Mouse (Mus musculus): ENCODE data around the gene Naaladl1. TPM values are rescaled to one million over a fixed set of nuclear protein-coding genes. Genes with fewer than 3 reads are reported as not detected.

Naaladl1 gene
- polyA plus RNA-seq (2015; fragmentation: Illumina TruSeq; extraction: RNeasy Lipid Tissue Mini Kit (QIAGEN cat#74804); ENCODE audit: low read depth, low replicate concordance), result not detected

DNA sequence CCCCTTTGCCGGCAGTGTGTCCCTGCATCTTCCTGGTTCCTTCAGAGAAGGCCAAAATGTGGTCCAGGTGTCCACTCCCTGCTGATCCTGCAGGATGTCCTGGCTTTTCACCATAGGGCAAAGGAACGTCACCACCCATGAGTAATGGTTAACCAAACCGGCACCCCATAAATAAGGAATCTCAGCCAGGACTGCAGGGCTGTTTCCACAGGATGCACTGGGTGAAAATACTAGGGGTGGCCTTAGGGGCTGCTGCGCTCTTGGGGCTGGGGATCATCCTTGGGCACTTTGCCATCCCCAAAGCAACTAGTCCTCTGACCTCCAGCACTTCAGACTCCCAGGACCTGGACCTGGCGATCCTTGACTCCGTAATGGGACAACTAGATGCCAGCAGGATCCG is at the start of gene Naaladl1:
Gene Naaladl1 (plus strand): TSS at position 197 of the 400 bp plus-strand sequence.

DNA sequence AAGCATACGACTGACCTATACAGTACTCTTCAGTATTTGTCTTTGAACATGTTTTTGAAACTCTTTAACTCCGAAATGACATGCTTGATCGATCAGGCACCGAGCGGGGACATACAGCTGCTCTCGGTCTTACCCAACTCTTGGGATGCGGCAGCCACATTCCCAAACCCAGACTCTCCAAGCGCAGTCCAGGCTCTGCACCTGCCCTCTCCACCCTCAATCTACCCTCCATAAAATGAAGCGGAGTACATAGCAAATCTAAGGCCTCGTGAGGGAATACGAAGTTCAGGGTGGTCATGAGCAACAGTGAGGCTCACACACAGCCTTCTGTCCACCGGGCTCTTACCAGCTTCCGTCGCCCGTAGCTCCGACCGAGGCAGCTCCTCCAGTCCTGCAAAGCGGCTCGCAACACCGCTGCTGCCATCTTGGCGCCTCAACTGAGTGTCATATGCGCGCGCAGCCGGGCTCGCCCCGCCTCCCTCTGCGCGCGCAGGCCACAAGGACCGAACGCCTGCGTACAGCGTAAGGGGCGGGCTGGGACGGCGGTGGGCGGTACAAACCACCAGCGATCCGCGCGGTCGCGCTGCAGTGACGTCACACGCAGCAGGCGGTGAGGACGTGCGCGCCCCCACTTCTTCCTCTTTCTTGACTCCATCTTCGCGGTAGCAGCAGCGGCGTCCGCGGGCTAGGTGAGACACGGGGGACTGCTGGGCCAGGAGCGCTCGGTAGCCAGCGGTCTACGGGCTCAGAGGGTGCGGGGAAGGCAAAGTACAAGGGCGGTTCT is 48.1 kb upstream of the Naaladl1 start, which contains the start of the genes Mrpl49 and Fau:
Gene Mrpl49 (minus strand): TSS at position 473 of the 784 bp plus-strand sequence.
Gene Fau (plus strand): TSS at position 532 of the 784 bp plus-strand sequence.

DNA sequence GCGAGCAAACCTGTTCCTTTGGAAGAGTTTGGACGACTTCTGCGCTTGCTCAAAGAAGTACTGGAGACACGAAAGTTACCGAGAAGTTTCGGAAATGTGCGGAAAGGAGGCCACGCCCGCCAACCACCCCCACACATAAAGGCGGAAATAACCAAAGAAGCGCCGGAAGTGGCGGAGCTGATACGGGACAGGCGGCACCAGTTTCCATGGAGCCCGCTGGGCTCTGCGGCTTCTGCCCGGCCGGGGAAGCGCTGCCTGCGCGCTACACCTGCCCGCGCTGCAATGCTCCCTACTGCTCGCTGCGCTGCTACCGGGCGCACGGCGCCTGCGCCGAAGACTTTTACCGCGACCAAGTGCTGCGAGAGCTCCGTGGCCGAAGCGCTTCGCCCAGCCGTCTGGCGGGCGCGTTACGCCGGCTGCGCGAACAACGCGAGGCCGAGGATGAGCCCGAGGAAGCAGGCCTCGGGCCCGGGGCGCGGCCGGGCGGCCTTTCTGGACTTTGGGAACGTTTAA is 44.5 kb upstream of the Naaladl1 start, which contains the start of gene Znhit2:
Gene Znhit2 (plus strand): TSS at position 172 of the 513 bp plus-strand sequence.

DNA sequence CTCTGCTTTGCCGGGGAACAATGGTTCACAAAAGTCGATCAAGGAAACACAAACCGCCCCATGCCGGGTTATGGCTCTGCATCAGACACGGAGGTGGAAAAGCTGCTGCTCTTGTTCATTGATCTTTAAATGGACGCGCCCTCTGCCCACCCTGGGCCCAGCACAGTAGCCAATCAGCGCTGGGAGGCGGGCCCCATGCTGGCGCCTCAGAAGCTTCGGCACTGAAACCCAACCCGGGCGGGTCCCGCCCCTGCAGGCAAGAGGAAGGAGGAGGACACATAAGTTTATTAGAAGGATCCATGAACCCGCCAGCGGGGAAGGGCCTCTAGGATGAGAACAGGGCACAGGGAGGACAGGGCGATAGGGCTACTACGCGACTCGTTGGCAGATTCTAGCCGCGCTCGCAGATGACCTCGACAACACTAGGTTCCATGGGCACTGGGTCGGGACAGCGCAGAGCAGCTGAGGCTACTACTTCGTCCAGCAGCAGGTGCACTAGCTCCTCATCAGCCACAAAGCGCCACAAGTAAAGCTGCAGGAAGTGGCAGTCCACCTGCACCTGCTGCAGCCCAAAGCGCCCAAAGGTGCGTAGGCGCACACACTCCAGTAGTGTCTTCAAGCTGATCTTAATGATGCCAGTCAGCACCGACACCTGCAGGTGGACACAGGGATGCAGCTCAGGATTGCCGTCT is 37.7 kb upstream of the Naaladl1 start, which contains the start of gene Tm7sf2:
Gene Tm7sf2 (minus strand): TSS at position 650 of the 692 bp plus-strand sequence.

DNA sequence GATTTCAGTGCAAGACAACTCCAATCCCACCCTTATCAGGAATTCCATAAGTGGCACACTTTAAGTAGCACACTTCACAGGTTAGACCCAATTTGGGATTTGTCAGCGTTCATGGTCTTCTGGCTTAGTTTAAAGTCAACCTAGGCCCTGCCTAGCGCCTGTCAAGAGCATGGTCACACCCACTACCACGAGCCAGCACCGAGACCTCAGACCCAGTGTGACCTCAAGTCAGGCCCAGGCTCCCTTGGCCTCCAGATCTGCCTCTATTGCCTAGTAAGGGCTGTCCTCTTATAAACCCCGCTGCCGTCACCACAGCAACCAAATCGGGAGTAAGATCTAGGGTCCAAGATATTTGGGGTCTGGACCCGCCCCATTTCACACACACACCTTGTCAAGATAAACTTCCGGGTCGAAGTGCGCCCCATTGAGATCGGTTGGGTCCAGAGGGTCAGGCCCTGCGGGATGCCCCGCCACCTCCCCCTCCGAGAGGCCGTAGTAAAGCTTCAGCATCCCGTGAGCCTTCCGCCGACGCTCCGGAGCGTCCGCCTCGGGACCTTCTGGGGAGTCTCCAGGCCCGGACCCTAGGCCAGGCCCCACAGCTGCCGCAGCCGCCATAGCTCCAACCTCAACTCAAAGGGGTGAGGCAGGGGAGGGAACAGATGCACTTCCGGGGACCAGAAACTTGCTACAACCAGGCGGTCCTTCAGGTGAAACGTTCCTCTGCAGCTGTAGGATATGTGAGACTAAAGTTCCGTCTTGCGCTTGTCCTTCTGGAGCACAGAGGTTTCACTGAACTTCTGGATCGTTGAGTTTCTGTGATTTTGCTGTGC is 28.8 kb upstream of the Naaladl1 start, which contains the start of gene Vps51:
Gene Vps51 (minus strand): TSS at position 668 of the 830 bp plus-strand sequence.

DNA sequence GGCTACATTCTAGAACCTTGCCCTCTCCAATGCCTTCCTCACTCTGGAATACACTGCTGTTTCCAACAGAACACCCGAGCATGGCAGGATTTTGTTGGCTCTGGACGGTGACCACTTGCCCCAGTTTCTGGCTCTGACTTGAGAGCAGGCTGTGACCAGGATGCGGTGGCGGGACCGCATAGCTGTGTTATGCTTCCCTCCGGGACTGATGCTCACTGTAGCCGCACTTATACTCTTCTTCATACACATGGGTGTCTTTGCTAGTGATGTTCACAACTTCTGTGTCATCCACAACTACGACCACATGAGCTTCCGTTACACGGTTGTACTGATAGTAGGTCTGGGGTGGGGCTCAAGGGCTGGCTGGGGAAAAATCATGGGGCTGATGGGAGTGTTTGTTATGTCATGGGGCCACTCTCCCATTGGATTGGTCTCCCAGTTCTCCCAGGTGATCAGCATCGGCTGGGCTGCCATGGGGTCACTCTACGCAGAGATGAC is 25.6 kb upstream of the Naaladl1 start, which contains the start of gene Tmem262:
Gene Tmem262 (plus strand): TSS at position 51 of the 498 bp plus-strand sequence.

DNA sequence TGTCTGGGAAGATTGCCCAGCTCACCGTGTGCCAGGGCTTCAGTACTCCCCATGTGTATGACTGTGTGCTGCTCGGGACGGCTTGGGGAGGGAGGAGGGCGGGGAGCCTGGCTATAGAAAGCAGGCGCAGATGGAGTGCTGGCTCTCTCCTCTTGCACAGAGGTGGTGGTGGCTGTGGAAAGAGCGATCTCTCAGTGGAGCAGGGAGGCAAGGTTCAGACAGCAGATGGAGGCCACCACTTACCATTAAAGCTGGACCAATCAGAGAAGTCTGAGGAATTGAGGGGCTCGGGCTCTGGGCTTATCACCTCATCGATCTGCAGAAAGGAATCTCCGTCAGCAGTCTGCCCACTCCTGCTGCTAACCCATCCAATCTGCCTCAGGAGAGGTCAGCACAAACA is 23.4 kb upstream of the Naaladl1 start, which contains the start of gene Gm28374:
Gene Gm28374 (minus strand): TSS at position 101 of the 400 bp plus-strand sequence.

DNA sequence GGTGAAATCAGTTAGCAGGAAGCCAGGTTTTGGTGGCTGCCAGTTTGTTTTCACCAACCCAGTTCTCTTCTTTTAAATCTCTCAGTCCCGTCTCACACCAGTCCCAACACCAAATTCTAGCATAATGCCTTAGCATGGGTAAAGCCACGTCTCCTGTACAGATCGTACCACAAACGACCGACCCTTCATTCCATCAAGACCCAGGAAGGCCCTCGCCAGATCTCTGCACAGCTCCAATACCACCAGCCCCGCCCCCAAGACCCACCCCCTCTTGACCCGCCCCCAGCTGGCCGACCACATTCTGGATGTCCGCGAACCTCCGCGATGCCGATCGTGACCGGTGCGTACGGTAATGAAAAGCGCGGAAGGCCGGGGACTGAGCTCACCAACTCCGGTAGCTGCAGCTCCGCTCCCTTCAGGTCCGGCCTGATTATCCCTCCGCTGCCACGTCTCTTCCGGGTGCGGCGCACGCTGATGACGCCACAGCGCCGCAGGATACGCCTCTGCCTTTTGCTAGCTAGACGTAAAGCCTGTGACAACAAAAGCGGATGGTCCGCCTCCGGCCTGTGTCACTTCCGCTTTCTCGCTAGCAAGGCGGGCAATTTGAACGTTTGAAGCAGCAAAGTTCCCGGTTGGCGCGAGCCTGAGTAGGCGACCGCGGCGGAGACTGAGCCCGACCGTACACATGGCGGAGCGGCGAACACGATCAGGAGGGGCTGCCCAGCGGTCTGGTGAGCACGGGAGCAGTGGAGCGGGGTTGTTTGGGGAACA is 20.9 kb upstream of the Naaladl1 start, which contains the start of the genes Zfpl1 and Cdca5:
Gene Zfpl1 (minus strand): TSS at position 479 of the 771 bp plus-strand sequence.
Gene Cdca5 (plus strand): TSS at position 506 of the 771 bp plus-strand sequence.

DNA sequence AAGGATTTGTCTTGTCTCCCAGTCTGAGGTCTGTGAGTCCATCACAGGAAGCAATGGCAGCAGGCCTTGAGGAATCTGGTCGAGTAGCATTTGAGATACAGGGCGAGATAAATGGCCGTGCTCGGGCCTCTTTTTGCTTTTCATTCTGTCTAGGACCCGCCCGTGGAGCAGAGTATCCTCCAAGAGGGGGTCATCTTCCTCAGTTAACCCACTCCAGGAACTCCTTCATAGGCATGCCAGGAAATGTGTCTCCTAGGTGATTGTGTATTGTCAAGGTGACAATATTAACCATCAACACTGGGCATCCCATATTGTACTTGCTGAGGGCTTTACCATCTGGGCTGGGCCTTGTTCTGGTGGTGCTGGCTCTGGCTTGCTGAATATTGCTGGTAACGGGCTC is 11.5 kb upstream of the Naaladl1 start, which contains the start of gene AC131692.1:
Gene AC131692.1 (plus strand): TSS at position 301 of the 400 bp plus-strand sequence.

DNA sequence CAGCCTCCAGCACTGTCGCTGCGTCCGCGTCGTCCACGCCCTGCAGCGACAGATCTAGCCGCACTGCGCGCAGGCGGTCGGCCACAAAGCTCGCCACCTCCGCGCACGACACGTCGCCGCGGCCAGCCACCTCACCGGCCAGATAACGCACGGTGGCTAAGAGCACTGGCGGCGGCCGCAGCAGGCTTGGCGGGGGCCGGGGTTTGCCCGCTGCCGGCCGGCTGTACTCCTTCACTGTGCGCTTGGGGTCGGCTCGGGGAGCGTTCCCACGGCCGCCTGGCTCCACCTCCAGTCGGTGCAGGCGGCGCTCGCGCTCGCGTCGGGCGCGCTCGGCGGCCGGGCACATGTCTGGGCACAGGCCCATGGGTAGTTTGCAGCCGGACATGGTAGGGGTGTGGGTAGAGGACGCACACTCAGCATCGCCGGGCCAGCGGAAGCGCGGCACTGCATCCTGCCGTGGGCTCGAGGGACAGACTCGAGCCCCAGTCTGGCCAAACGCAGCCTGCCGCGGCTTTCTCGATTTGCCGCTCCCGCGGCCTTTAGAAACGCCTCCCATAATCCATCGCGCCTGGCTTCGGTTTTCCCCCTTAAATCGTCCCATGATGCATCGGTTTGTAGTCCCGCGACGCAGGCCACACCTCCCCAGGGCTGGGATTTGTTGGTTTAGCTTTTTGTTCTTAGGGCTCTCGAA is 12.5 kb downstream of the Naaladl1 start, which contains the start of gene Sac3d1:
Gene Sac3d1 (minus strand): TSS at position 665 of the 691 bp plus-strand sequence.

DNA sequence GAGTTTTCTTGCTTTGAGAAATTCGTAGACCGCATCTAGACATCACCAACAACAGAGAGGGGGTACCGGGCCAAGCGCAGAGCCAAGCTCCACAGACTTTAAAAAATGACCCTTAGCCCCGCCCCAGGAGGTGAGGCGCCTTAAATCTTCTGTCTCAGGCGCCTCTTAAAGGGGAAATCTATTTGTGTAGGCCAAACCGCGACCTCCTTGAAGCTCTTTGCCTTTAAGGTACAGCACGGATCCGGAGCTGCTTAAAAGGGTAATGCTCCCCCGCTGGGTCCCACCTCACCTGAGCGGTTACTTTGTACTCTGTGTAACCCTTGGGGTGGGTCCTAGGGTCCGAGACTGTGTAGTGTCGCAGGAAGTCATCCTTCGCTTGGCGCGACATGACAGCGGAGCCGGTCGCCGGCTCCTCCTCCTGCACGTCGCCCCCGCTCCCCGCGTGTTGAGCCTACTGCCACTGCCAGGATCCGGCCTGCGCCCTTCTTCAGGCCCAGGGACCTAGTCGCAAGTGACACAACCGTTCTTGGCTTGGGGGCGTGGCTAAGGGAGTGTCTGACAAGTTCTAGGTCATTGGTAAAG is 22.3 kb downstream of the Naaladl1 start, which contains the start of gene Snx15:
Gene Snx15 (minus strand): TSS at position 545 of the 582 bp plus-strand sequence.

DNA sequence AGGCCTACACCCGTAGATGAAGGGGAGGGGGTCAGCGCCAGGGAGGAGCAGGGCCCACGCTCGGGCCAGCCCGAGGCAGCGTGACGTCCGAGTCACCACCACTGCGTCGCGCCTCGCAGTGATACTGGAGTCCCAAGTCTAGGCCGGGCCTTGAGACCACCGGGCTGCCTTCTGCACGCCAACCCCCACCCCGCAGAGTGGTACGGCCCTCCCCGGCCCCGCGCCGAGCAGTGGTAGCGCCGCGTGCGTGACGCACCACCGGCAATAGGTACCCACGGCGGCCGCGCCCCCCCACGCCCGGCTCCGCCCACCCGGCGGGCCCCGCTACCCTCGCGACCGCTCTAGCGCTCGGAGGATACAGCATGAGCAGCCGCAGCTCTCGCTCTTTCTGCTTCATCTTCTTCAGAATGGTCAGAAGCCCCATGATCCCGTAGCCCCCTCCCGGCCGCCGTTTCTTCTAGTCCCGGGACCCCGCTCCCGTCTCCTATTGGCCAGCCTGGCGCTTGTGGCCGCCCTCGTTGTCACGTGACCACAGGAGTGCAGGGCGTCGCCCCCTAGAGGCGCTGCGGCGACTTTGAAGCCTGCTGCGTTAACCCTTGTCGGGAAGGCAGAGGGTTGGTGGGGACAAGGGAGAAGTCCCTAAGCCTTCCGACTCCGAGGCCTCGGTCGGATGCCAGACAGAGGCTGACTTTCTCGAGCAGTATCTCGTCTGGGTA is 35.3 kb downstream of the Naaladl1 start, which contains the start of gene Batf2:
Gene Batf2 (plus strand): TSS at position 306 of the 716 bp plus-strand sequence.

DNA sequence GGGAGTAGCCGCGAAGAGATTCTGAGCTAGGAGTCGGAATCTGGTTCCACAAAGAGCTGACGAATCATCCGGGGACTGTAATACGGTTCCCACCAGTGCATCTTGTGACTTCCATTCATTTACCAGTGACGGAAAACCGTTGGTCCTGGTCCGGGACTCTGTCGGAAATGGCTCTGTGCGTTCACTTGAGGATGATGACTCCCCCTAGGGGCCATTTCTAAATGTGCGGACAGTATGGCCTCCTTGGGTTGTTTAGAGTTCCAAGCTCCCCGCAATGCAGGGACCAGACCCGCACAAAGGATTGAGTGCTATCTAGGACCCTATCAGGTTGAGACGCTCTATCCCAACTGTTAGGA is 35.8 kb downstream of the Naaladl1 start, which contains the start of gene Arl2:
Gene Arl2 (minus strand): TSS at position 155 of the 356 bp plus-strand sequence.

Other genes starting within 250 kb of the Naaladl1 start
- 14.4 TPM for gene Frmd8, start 230.5 kb upstream of the Naaladl1 start, polyA plus RNA-seq (2015; fragmentation: Illumina TruSeq; extraction: RNeasy Lipid Tissue Mini Kit (QIAGEN cat#74804); ENCODE audit: low read depth, low replicate concordance)
- gene Slc25a45, start 228.0 kb upstream of the Naaladl1 start, polyA plus RNA-seq (2015; fragmentation: Illumina TruSeq; extraction: RNeasy Lipid Tissue Mini Kit (QIAGEN cat#74804); ENCODE audit: low read depth, low replicate concordance), result 5.1 TPM
- gene Tigd3, start 211.6 kb upstream of the Naaladl1 start, polyA plus RNA-seq (2015; fragmentation: Illumina TruSeq; extraction: RNeasy Lipid Tissue Mini Kit (QIAGEN cat#74804); ENCODE audit: low read depth, low replicate concordance), result 3.6 TPM
- 58.0 TPM for gene Dpf2, start 192.8 kb upstream of the Naaladl1 start, polyA plus RNA-seq (2015; fragmentation: Illumina TruSeq; extraction: RNeasy Lipid Tissue Mini Kit (QIAGEN cat#74804); ENCODE audit: low read depth, low replicate concordance)
- gene Cdc42ep2, start 181.0 kb upstream of the Naaladl1 start, polyA plus RNA-seq (2015; fragmentation: Illumina TruSeq; extraction: RNeasy Lipid Tissue Mini Kit (QIAGEN cat#74804); ENCODE audit: low read depth, low replicate concordance), result 9.0 TPM
- 7.5 TPM for gene Pola2, start 141.6 kb upstream of the Naaladl1 start, polyA plus RNA-seq (2015; fragmentation: Illumina TruSeq; extraction: RNeasy Lipid Tissue Mini Kit (QIAGEN cat#74804); ENCODE audit: low read depth, low replicate concordance)
- not detected for gene Slc22a20, start 119.6 kb upstream of the Naaladl1 start, polyA plus RNA-seq (2015; fragmentation: Illumina TruSeq; extraction: RNeasy Lipid Tissue Mini Kit (QIAGEN cat#74804); ENCODE audit: low read depth, low replicate concordance)
- gene Capn1, start 89.9 kb upstream of the Naaladl1 start, polyA plus RNA-seq (2015; fragmentation: Illumina TruSeq; extraction: RNeasy Lipid Tissue Mini Kit (QIAGEN cat#74804); ENCODE audit: low read depth, low replicate concordance), result 17.9 TPM
- 33.6 TPM for gene Syvn1, start 59.2 kb upstream of the Naaladl1 start, polyA plus RNA-seq (2015; fragmentation: Illumina TruSeq; extraction: RNeasy Lipid Tissue Mini Kit (QIAGEN cat#74804); ENCODE audit: low read depth, low replicate concordance)
- 61.3 TPM for gene Mrpl49, start 48.0 kb upstream of the Naaladl1 start, polyA plus RNA-seq (2015; fragmentation: Illumina TruSeq; extraction: RNeasy Lipid Tissue Mini Kit (QIAGEN cat#74804); ENCODE audit: low read depth, low replicate concordance)
- gene Fau, start 47.9 kb upstream of the Naaladl1 start, polyA plus RNA-seq (2015; fragmentation: Illumina TruSeq; extraction: RNeasy Lipid Tissue Mini Kit (QIAGEN cat#74804); ENCODE audit: low read depth, low replicate concordance), result 1,093 TPM
- 30.1 TPM for gene Znhit2, start 44.6 kb upstream of the Naaladl1 start, polyA plus RNA-seq (2015; fragmentation: Illumina TruSeq; extraction: RNeasy Lipid Tissue Mini Kit (QIAGEN cat#74804); ENCODE audit: low read depth, low replicate concordance)
- gene Tm7sf2, start 37.4 kb upstream of the Naaladl1 start, polyA plus RNA-seq (2015; fragmentation: Illumina TruSeq; extraction: RNeasy Lipid Tissue Mini Kit (QIAGEN cat#74804); ENCODE audit: low read depth, low replicate concordance), result 37.3 TPM
- 58.5 TPM for gene Vps51, start 28.6 kb upstream of the Naaladl1 start, polyA plus RNA-seq (2015; fragmentation: Illumina TruSeq; extraction: RNeasy Lipid Tissue Mini Kit (QIAGEN cat#74804); ENCODE audit: low read depth, low replicate concordance)
- not detected for gene Tmem262, start 25.7 kb upstream of the Naaladl1 start, polyA plus RNA-seq (2015; fragmentation: Illumina TruSeq; extraction: RNeasy Lipid Tissue Mini Kit (QIAGEN cat#74804); ENCODE audit: low read depth, low replicate concordance)
- gene Gm28374, start 23.5 kb upstream of the Naaladl1 start, polyA plus RNA-seq (2015; fragmentation: Illumina TruSeq; extraction: RNeasy Lipid Tissue Mini Kit (QIAGEN cat#74804); ENCODE audit: low read depth, low replicate concordance), result not detected
- gene Zfpl1, start 20.8 kb upstream of the Naaladl1 start, polyA plus RNA-seq (2015; fragmentation: Illumina TruSeq; extraction: RNeasy Lipid Tissue Mini Kit (QIAGEN cat#74804); ENCODE audit: low read depth, low replicate concordance), result 47.7 TPM
- 0.42 TPM for gene Cdca5, start 20.8 kb upstream of the Naaladl1 start, polyA plus RNA-seq (2015; fragmentation: Illumina TruSeq; extraction: RNeasy Lipid Tissue Mini Kit (QIAGEN cat#74804); ENCODE audit: low read depth, low replicate concordance)
- gene AC131692.1, start 11.4 kb upstream of the Naaladl1 start, polyA plus RNA-seq (2015; fragmentation: Illumina TruSeq; extraction: RNeasy Lipid Tissue Mini Kit (QIAGEN cat#74804); ENCODE audit: low read depth, low replicate concordance), result not detected
- gene Sac3d1, start 12.9 kb downstream of the Naaladl1 start, polyA plus RNA-seq (2015; fragmentation: Illumina TruSeq; extraction: RNeasy Lipid Tissue Mini Kit (QIAGEN cat#74804); ENCODE audit: low read depth, low replicate concordance), result 16.8 TPM
- 39.0 TPM for gene Snx15, start 22.5 kb downstream of the Naaladl1 start, polyA plus RNA-seq (2015; fragmentation: Illumina TruSeq; extraction: RNeasy Lipid Tissue Mini Kit (QIAGEN cat#74804); ENCODE audit: low read depth, low replicate concordance)
- not detected for gene Batf2, start 35.2 kb downstream of the Naaladl1 start, polyA plus RNA-seq (2015; fragmentation: Illumina TruSeq; extraction: RNeasy Lipid Tissue Mini Kit (QIAGEN cat#74804); ENCODE audit: low read depth, low replicate concordance)
- gene Arl2, start 35.8 kb downstream of the Naaladl1 start, polyA plus RNA-seq (2015; fragmentation: Illumina TruSeq; extraction: RNeasy Lipid Tissue Mini Kit (QIAGEN cat#74804); ENCODE audit: low read depth, low replicate concordance), result 91.3 TPM
- gene Majin, start 78.6 kb downstream of the Naaladl1 start, polyA plus RNA-seq (2015; fragmentation: Illumina TruSeq; extraction: RNeasy Lipid Tissue Mini Kit (QIAGEN cat#74804); ENCODE audit: low read depth, low replicate concordance), result not detected
- gene Gpha2, start 120.6 kb downstream of the Naaladl1 start, polyA plus RNA-seq (2015; fragmentation: Illumina TruSeq; extraction: RNeasy Lipid Tissue Mini Kit (QIAGEN cat#74804); ENCODE audit: low read depth, low replicate concordance), result not detected
- 120 TPM for gene Ppp2r5b, start 130.1 kb downstream of the Naaladl1 start, polyA plus RNA-seq (2015; fragmentation: Illumina TruSeq; extraction: RNeasy Lipid Tissue Mini Kit (QIAGEN cat#74804); ENCODE audit: low read depth, low replicate concordance)
- 18.9 TPM for gene Atg2a, start 135.9 kb downstream of the Naaladl1 start, polyA plus RNA-seq (2015; fragmentation: Illumina TruSeq; extraction: RNeasy Lipid Tissue Mini Kit (QIAGEN cat#74804); ENCODE audit: low read depth, low replicate concordance)
- gene Ehd1, start 170.9 kb downstream of the Naaladl1 start, polyA plus RNA-seq (2015; fragmentation: Illumina TruSeq; extraction: RNeasy Lipid Tissue Mini Kit (QIAGEN cat#74804); ENCODE audit: low read depth, low replicate concordance), result 27.8 TPM
- 2.4 TPM for gene Cdc42bpg, start 200.7 kb downstream of the Naaladl1 start, polyA plus RNA-seq (2015; fragmentation: Illumina TruSeq; extraction: RNeasy Lipid Tissue Mini Kit (QIAGEN cat#74804); ENCODE audit: low read depth, low replicate concordance)
- gene Men1, start 229.2 kb downstream of the Naaladl1 start, polyA plus RNA-seq (2015; fragmentation: Illumina TruSeq; extraction: RNeasy Lipid Tissue Mini Kit (QIAGEN cat#74804); ENCODE audit: low read depth, low replicate concordance), result 44.9 TPM
- gene Map4k2, start 235.4 kb downstream of the Naaladl1 start, polyA plus RNA-seq (2015; fragmentation: Illumina TruSeq; extraction: RNeasy Lipid Tissue Mini Kit (QIAGEN cat#74804); ENCODE audit: low read depth, low replicate concordance), result 71.5 TPM

All from brain, adult 10 weeks (tissue).